ENCODE assay signal across 11 mouse cellular contexts in the genomic region with DNA sequence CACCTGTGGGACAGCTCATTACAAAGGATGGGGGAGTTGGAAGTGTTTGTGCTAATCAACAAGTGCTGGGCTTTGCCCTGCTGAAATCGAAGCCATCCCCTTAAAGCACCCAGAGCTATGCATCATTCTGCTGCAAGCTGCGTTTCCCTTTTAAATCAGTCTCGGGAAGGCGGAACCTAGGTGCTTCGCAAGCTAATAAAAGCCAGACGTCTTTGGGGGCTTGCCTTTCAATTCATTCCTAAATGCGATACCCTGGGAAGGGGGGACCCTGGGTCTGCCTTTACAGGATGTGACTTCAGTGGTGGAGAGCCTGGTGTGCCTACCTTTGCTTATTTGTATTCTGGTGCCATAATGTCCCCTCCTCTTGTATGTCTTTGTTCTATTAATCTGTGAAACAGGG.
A peak's percentile ranks its signal among the peaks of the same experiment; 100 is the strongest.
DNase-seq lines count a peak whose midpoint lies in the region; ATAC-seq and TF ChIP-seq lines count a peak whose summit lies in the region.
"Had no signal": no experiment of that assay in that cellular context is flagged by ENCODE, and none has a peak within 500 bp of the region (broad histone marks: within the 10 kb centered on the region; RNA-seq: fewer than 3 reads in every experiment).

No protein-coding gene starts in this region.

- H3K36me3 ChIP-seq in heart, embryonic 14.5 days (ENCODE audit: control insufficient read depth, insufficient read depth, low read length): 0 out of 2 replicates have a peak, but pooled peaks cover 3% of the 10 kb centered on the region
- no peaks in the 10 kb centered on the region for H3K36me3 ChIP-seq in embryonic facial prominence, embryonic 14.5 days (ENCODE audit: control insufficient read depth, insufficient read depth, low read length)
- H3K36me3 ChIP-seq in hindbrain, embryonic 15.5 days: no peaks in the 10 kb centered on the region
- H3K36me3 ChIP-seq in midbrain, postnatal 0 days (ENCODE audit: insufficient read depth, low read length): no peaks in the 10 kb centered on the region

- ATAC-seq in heart, embryonic 14.5 days (ENCODE audit: insufficient number of reproducible peaks, insufficient read depth, low FRiP score, low read depth): no peak
- peak; percentile 45; the same call in 1 of the 2 replicates for ATAC-seq in embryonic facial prominence, embryonic 14.5 days (ENCODE audit: low read depth)
- 0 out of 2 replicates have a peak, but pooled peaks have one; percentile 19 for ATAC-seq in hindbrain, embryonic 15.5 days (ENCODE audit: low FRiP score, low read depth)
- peak; percentile 38; the same call in 1 of the 2 replicates for ATAC-seq in midbrain, postnatal 0 days (ENCODE audit: low FRiP score)
- ATAC-seq: Patski had no signal

- no peak for DNase-seq in heart, postnatal 14 days
- peak; percentile 64 for DNase-seq in embryonic facial prominence, embryonic 14.5 days (ENCODE audit: low spot score)
- peak; percentile 14 for DNase-seq in midbrain, postnatal 0 days (ENCODE audit: low spot score)
- no peak for DNase-seq in cerebellum, adult 9-11 months
- no peak for DNase-seq in cerebellum, postnatal 14 days
- no peak for DNase-seq in adrenal gland, adult 8-10 months
- DNase-seq: kidney, postnatal 36 days; lung, postnatal 14 days had no signal

- 21% methylated on average over 7 of the region's 7 CpGs for whole genome bisulfite sequencing in heart, embryonic 14.5 days
- 20% methylated on average over 7 of the region's 7 CpGs for WGBS in embryonic facial prominence, embryonic 14.5 days
- WGBS in hindbrain, embryonic 15.5 days: 13% methylated on average over 7 of the region's 7 CpGs
- 19% methylated on average over 7 of the region's 7 CpGs for WGBS in midbrain, postnatal 0 days

- H3K4me1 ChIP-seq in heart, embryonic 14.5 days (ENCODE audit: control insufficient read depth in 2 of 2, insufficient read depth in 2 of 2, low read length in 2 of 2): peaks cover 12 to 36% of the 10 kb centered on the region in 2 experiments
- peaks cover 22% of the 10 kb centered on the region for H3K4me1 ChIP-seq in embryonic facial prominence, embryonic 14.5 days (ENCODE audit: control insufficient read depth, insufficient read depth, low read length)
- peaks cover 29% of the 10 kb centered on the region for H3K4me1 ChIP-seq in hindbrain, embryonic 15.5 days (replicated peaks)
- H3K4me1 ChIP-seq in midbrain, postnatal 0 days (ENCODE audit: insufficient read depth, low read length): peaks cover 6% of the 10 kb centered on the region; the same call in 1 of the 2 replicates

- H3K27ac ChIP-seq in heart, embryonic 14.5 days (replicated peaks in 1 of 2; ENCODE audit: control insufficient read depth in 1 of 2, insufficient read depth in 1 of 2, low read depth in 2 of 2, low read length in 2 of 2): peak overlapping the region in 1 of 2 experiments; percentile 12; a peak in 1 of 4 replicates
- H3K27ac ChIP-seq in embryonic facial prominence, embryonic 14.5 days (replicated peaks; ENCODE audit: low read depth, low read length): no peak overlapping the region; the same call in 1 of the 2 replicates
- H3K27ac ChIP-seq in hindbrain, embryonic 15.5 days (replicated peaks): 0 out of 2 replicates have a peak overlapping the region, but pooled peaks have one; percentile 49
- 0 out of 2 replicates have a peak overlapping the region, but pooled peaks have one; percentile 12 for H3K27ac ChIP-seq in midbrain, postnatal 0 days (ENCODE audit: low read depth, low read length)

- H3K27me3 ChIP-seq in heart, embryonic 14.5 days (ENCODE audit: control insufficient read depth, insufficient read depth, low read length): no peaks in the 10 kb centered on the region
- H3K27me3 ChIP-seq in embryonic facial prominence, embryonic 14.5 days (replicated peaks; ENCODE audit: control insufficient read depth, insufficient read depth, low read length): no peaks in the 10 kb centered on the region
- H3K27me3 ChIP-seq in hindbrain, embryonic 15.5 days: no peaks in the 10 kb centered on the region
- no peaks in the 10 kb centered on the region for H3K27me3 ChIP-seq in midbrain, postnatal 0 days (ENCODE audit: insufficient read depth, low read length)
- H3K27me3 ChIP-seq: Patski had no signal

- peak overlapping the region; percentile 36 for H3K4me2 ChIP-seq in heart, embryonic 14.5 days (ENCODE audit: low read length)
- H3K4me2 ChIP-seq in embryonic facial prominence, embryonic 14.5 days (ENCODE audit: low read depth, low read length): peak overlapping the region; percentile 31
- H3K4me2 ChIP-seq in hindbrain, embryonic 15.5 days: peak overlapping the region; percentile 16
- peak overlapping the region; percentile 32 for H3K4me2 ChIP-seq in midbrain, postnatal 0 days (ENCODE audit: low read depth, low read length, poor library complexity, severe bottlenecking)

- H3K9me3 ChIP-seq in heart, embryonic 14.5 days (ENCODE audit: control insufficient read depth, low read length): no peaks in the 10 kb centered on the region
- no peaks in the 10 kb centered on the region for H3K9me3 ChIP-seq in embryonic facial prominence, embryonic 14.5 days (ENCODE audit: control insufficient read depth, low read length)
- no peaks in the 10 kb centered on the region for H3K9me3 ChIP-seq in hindbrain, embryonic 15.5 days
- no peaks in the 10 kb centered on the region for H3K9me3 ChIP-seq in midbrain, postnatal 0 days (ENCODE audit: low read length)

- peak overlapping the region; percentile 6; the same call in 1 of the 2 replicates for H3K9ac ChIP-seq in heart, embryonic 14.5 days (ENCODE audit: low read length)
- H3K9ac ChIP-seq in embryonic facial prominence, embryonic 14.5 days (ENCODE audit: low read depth, low read length): no peak overlapping the region
- no peak overlapping the region for H3K9ac ChIP-seq in hindbrain, embryonic 15.5 days
- peak overlapping the region; percentile 42 for H3K9ac ChIP-seq in midbrain, postnatal 0 days (replicated peaks; ENCODE audit: low read length, poor library complexity, severe bottlenecking)

- intact Hi-C loops in heart, postnatal 14 days (cut with DNase I): loop anchor here (10.0 kb wide), 1 partner anchor 159 kb away; no protein-coding TSS in a partner anchor

- no peak for TF ChIP-seq CTCF in midbrain, postnatal 0 days (IDR thresholded peaks at IDR 0.05)

- H3K4me3 ChIP-seq in heart, embryonic 14.5 days (ENCODE audit: control insufficient read depth in 1 of 2, insufficient read depth in 1 of 2, low read depth in 1 of 2, low read length in 2 of 2): no peak overlapping the region
- H3K4me3 ChIP-seq in embryonic facial prominence, embryonic 14.5 days (ENCODE audit: low read depth, low read length): no peak overlapping the region
- H3K4me3 ChIP-seq in hindbrain, embryonic 15.5 days: no peak overlapping the region
- H3K4me3 ChIP-seq in midbrain, postnatal 0 days (ENCODE audit: low read depth, low read length): no peak overlapping the region

Comparison
In these comparisons a context has a peak if more than half of its experiments do, and no peak if none do; other contexts are left out.
1. H3K9ac ChIP-seq: peak in heart, embryonic 14.5 days (single experiment) and midbrain, postnatal 0 days (single experiment); none in embryonic facial prominence, embryonic 14.5 days (single experiment) and hindbrain, embryonic 15.5 days (single experiment).
2. DNase-seq: peak in embryonic facial prominence, embryonic 14.5 days (single experiment) and midbrain, postnatal 0 days (single experiment); none in heart, postnatal 14 days (0 of 2), cerebellum, adult 9-11 months (single experiment), cerebellum, postnatal 14 days (0 of 2) and adrenal gland, adult 8-10 months (single experiment).
3. Peak in every context shown above with its lines, with median percentiles within 50 percentile points of each other: H3K4me2 ChIP-seq.